Mouse (Mus musculus): Measurements from ENCODE around the gene Gdi1. TPM values are rescaled to one million over a fixed set of nuclear protein-coding genes. Genes with fewer than 3 reads are reported as not detected.

Gdi1 gene
- 247 and 260 TPM in 2 replicates for polyA plus RNA-seq (2015; fragmentation: Nextera tagmentation; extraction: Ambion mirVana)

- peaks cover 10% of the 10 kb centered on the region; the same call in 1 of the 2 replicates for H3K4me1 ChIP-seq
- H3K9ac ChIP-seq, result peak within 1 kb of the TSS; percentile 77
- no peaks in the 10 kb centered on the region for H3K27me3 ChIP-seq
- peak within 1 kb of the TSS; percentile 59 for H3K4me3 ChIP-seq
- H3K36me3 ChIP-seq, result peaks cover 72% of the 10 kb centered on the region
- H3K4me2 ChIP-seq (replicated peaks), result peak within 1 kb of the TSS; percentile 74
- peak within 1 kb of the TSS; percentile 81 for H3K27ac ChIP-seq
- H3K9me3 ChIP-seq, result no peaks in the 10 kb centered on the region
- peak; percentile 85 for ATAC-seq (ENCODE audit: low FRiP score, low read depth)
- WGBS, result 15% methylated on average over 35 of the region's 41 CpGs
These were observed at the start of gene Gdi1 for GRCm38 (mm10) chrX:74304867-74305700. Gene Gdi1, plus strand, starts transcription at chrX:74304998.

- peaks cover 23% of the 10 kb centered on the region for H3K36me3 ChIP-seq
- no peaks in the 10 kb centered on the region for H3K9me3 ChIP-seq
- no peak overlapping the region for H3K9ac ChIP-seq
- no peak overlapping the region for H3K27ac ChIP-seq
- 94% methylated on average over 3 of the region's 3 CpGs for WGBS
- H3K4me1 ChIP-seq, result peaks cover 5% of the 10 kb centered on the region; the same call in 1 of the 2 replicates
- H3K27me3 ChIP-seq, result no peaks in the 10 kb centered on the region
- H3K4me2 ChIP-seq (replicated peaks), result no peak overlapping the region
- no peak overlapping the region for H3K4me3 ChIP-seq
- ATAC-seq (ENCODE audit: low FRiP score, low read depth), result no peak
These were observed 47.1 kb upstream of the Gdi1 start for GRCm38 (mm10) chrX:74257746-74258145.

GRCm38 (mm10) chrX:74269736-74270061 is 35.1 kb upstream of the Gdi1 start:
- Histone ChIP-seq H3K9ac (peak overlapping the region; percentile 64), H3K9me3 (no peaks in the 10 kb centered on the region), H3K27ac (peak overlapping the region; percentile 96), H3K4me3 (peak overlapping the region; percentile 60), H3K27me3 (no peaks in the 10 kb centered on the region), H3K4me1 (no peaks in the 10 kb centered on the region), H3K4me2 (replicated peaks) (peak overlapping the region; percentile 59), H3K36me3 (peaks cover 8% of the 10 kb centered on the region; the same call in 1 of the 2 replicates)
- 16% methylated on average over 3 of the region's 3 CpGs for WGBS
- peak; percentile 7; the same call in 1 of the 2 replicates for ATAC-seq (ENCODE audit: low FRiP score, low read depth)

GRCm38 (mm10) chrX:74270062-74270901 is 34.5 kb upstream of the Gdi1 start, which contains the start of gene Rpl10:
Gene Rpl10, plus strand, starts transcription at chrX:74270812.
- Histone ChIP-seq H3K27ac (peak within 1 kb of the TSS; percentile 96), H3K4me1 (no peaks in the 10 kb centered on the region), H3K9ac (peak within 1 kb of the TSS; percentile 83), H3K9me3 (no peaks in the 10 kb centered on the region), H3K27me3 (no peaks in the 10 kb centered on the region), H3K4me2 (replicated peaks) (peak within 1 kb of the TSS; percentile 64), H3K4me3 (peak within 1 kb of the TSS; percentile 60), H3K36me3 (peaks cover 8% of the 10 kb centered on the region; the same call in 1 of the 2 replicates)
- peak; percentile 95 for ATAC-seq (ENCODE audit: low FRiP score, low read depth)
- WGBS, result 15% methylated on average over 42 of the region's 42 CpGs

GRCm38 (mm10) chrX:74270902-74271551 is 33.8 kb upstream of the Gdi1 start:
- peak; percentile 1; the same call in 1 of the 2 replicates for ATAC-seq (ENCODE audit: low FRiP score, low read depth)
- WGBS, result 16% methylated on average over 27 of the region's 27 CpGs
- Histone ChIP-seq H3K4me3 (peak overlapping the region; percentile 60), H3K9ac (peak overlapping the region; percentile 83), H3K4me2 (replicated peaks) (peak overlapping the region; percentile 64), H3K9me3 (no peaks in the 10 kb centered on the region), H3K27ac (peak overlapping the region; percentile 74), H3K36me3 (peaks cover 8% of the 10 kb centered on the region; the same call in 1 of the 2 replicates), H3K27me3 (no peaks in the 10 kb centered on the region), H3K4me1 (no peaks in the 10 kb centered on the region)

- H3K4me3 ChIP-seq, result no peak overlapping the region
- no peak overlapping the region for H3K9ac ChIP-seq
- no peak overlapping the region for H3K4me2 ChIP-seq (replicated peaks)
- peaks cover 8% of the 10 kb centered on the region; the same call in 1 of the 2 replicates for H3K36me3 ChIP-seq
- WGBS, result 31% methylated on average over 10 of the region's 10 CpGs
- no peaks in the 10 kb centered on the region for H3K27me3 ChIP-seq
- no peaks in the 10 kb centered on the region for H3K4me1 ChIP-seq
- H3K9me3 ChIP-seq, result no peaks in the 10 kb centered on the region
- H3K27ac ChIP-seq, result no peak overlapping the region
- ATAC-seq (ENCODE audit: low FRiP score, low read depth), result no peak
These were observed 31.1 kb upstream of the Gdi1 start for GRCm38 (mm10) chrX:74273422-74274322.

- Histone ChIP-seq H3K27ac (no peak overlapping the region), H3K9ac (no peak overlapping the region), H3K4me3 (no peak overlapping the region), H3K36me3 (0 out of 2 replicates have a peak, but pooled peaks cover 4% of the 10 kb centered on the region), H3K4me1 (peaks cover 6% of the 10 kb centered on the region; the same call in 1 of the 2 replicates), H3K27me3 (no peaks in the 10 kb centered on the region), H3K4me2 (replicated peaks) (no peak overlapping the region), H3K9me3 (no peaks in the 10 kb centered on the region)
- ATAC-seq (ENCODE audit: low FRiP score, low read depth), result no peak
- WGBS, result 71% methylated on average over 8 of the region's 8 CpGs
These were observed 26.9 kb upstream of the Gdi1 start for GRCm38 (mm10) chrX:74277916-74278315.

GRCm38 (mm10) chrX:74281041-74281731 is 23.6 kb upstream of the Gdi1 start:
- Histone ChIP-seq H3K9me3 (no peaks in the 10 kb centered on the region), H3K9ac (peak overlapping the region; percentile 62), H3K4me2 (replicated peaks) (peak overlapping the region; percentile 76), H3K36me3 (no peaks in the 10 kb centered on the region), H3K4me3 (peak overlapping the region; percentile 62), H3K4me1 (peaks cover 13% of the 10 kb centered on the region), H3K27ac (peak overlapping the region; percentile 69; the same call in 1 of the 2 replicates), H3K27me3 (no peaks in the 10 kb centered on the region)
- no peak for ATAC-seq (ENCODE audit: low FRiP score, low read depth)
- WGBS, result 16% methylated on average over 14 of the region's 14 CpGs

GRCm38 (mm10) chrX:74281732-74282394 is 22.9 kb upstream of the Gdi1 start, which contains the start of the genes Taz and Dnase1l1:
Gene Taz, plus strand, starts transcription at chrX:74281912.
Gene Dnase1l1, minus strand, starts transcription at chrX:74282337.
- WGBS, result 17% methylated on average over 16 of the region's 16 CpGs
- Histone ChIP-seq H3K4me2 (replicated peaks) (peak within 1 kb of the TSS; percentile 76), H3K27ac (peak within 1 kb of the TSS; percentile 77)

More at GRCm38 (mm10) chrX:74281732-74282394, 22.9 kb upstream of the Gdi1 start, which contains the start of the genes Taz and Dnase1l1:
- H3K27me3 ChIP-seq, result no peaks in the 10 kb centered on the region
- H3K9me3 ChIP-seq, result no peaks in the 10 kb centered on the region
- peaks cover 13% of the 10 kb centered on the region for H3K4me1 ChIP-seq
- peak within 1 kb of the TSS; percentile 79 for H3K9ac ChIP-seq
- ATAC-seq (ENCODE audit: low FRiP score, low read depth), result peak; percentile 94
- peak within 1 kb of the TSS; percentile 62 for H3K4me3 ChIP-seq
- H3K36me3 ChIP-seq, result no peaks in the 10 kb centered on the region
